Mouse (Mus musculus) liver, postnatal 0 days (tissue): ENCODE measurements at regions not wholly inside any gene's neighbourhood (a gene's known extent, or its start where the extent isn't known, plus 50 kb on each side); places are given as distances from the start of the nearest gene placed in this dataset.

Source experiments
- CTCF ChIP-seq: sonication (generic); IDR thresholded peaks from 2 replicates; pipeline ENCODE4 v1.5.1; 2016; ENCODE audit warnings: antibody characterized with exemption, low read depth
- EP300 ChIP-seq: IDR thresholded peaks from 2 replicates; pipeline ENCODE4 v1.6.1; 2016; ENCODE audit warnings: antibody characterized with exemption, low read depth, mild to moderate bottlenecking

DNA sequence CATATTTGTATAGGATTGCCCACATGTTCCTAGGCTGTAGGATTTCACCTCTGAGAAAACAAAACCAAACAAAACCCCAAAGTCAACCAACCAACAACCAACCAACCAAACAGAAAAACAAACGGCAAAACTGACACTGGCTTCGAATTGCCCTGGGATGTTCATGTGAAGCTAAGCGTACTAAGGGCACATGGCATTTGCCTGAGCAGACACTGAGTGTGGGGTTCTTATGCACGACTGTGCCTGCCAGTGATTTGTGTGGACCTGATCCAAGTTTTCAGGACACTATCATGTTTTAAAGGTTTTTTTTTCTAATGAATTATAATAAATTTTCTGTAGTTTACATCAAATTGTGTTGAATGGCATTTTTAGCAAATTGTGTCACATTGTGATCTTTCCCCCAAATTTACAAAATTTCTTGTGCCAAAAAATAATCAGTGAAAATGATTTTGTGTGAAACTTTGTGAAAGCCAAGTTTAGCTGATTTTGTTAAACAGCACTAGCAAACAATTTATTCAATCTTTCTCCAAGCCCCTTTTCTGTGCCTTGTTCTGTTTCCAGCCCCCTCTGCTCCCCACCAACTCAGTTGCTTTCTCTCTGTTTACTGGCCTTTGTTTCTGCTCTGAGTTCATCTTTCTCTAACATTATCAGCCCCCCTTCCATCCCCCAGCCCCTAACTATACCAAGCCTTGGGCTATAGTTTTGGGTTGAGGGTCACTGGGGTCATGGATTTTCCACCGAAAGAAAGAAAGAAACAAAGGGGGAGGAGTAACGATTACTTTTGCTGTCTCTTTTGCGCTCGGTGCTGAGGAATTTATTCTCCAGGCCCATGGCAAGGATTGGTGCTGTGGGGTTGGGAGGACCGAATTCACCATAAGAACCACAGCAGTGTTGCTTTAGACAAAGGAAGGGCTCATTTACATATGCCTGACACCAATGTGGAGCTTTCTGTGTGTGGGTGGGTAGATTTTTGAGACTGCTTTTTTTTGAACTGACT lies 377.0 kb upstream of the Nr2f1 start:
- TF ChIP-seq CTCF: no peak
- no peak for TF ChIP-seq EP300
